Mouse (Mus musculus) adrenal gland, adult 8-10 months (tissue): ENCODE results near the gene Gm10134. TPM values are rescaled to one million over a fixed set of nuclear protein-coding genes. Genes with fewer than 3 reads are reported as not detected.

Experiments used
- total RNA-seq, 4 experiments: library from RNA; stranded (reverse); gene quantifications; 2 replicates each; pipeline ENCODE4 v1.2.4; 2022

The Gm10134 gene
- total RNA-seq, 4 experiments from 2014 or later, result 3.0 to 5.1 (median 4.7) TPM

Other genes with a start within 250 kb of the Gm10134 start
- 10 to 100 TPM in 2 of 4 experiments, 1 to 10 TPM in 2; 6.2 to 14.0 (median 10.4) TPM for gene Ppp1r26, start 59.3 kb upstream of the Gm10134 start, total RNA-seq
- under 1 TPM in 3 of 4 experiments, not detected in 1; 0.49 to 0.99 (median 0.89) TPM for gene 1700007K13Rik, start 39.8 kb upstream of the Gm10134 start, total RNA-seq
- gene Mrps2, start 38.0 kb upstream of the Gm10134 start, total RNA-seq, result 10 to 100 TPM; 39.7 to 52.1 (median 46.1) TPM
- gene Gbgt1, start 9.2 kb upstream of the Gm10134 start, total RNA-seq, result 10 to 100 TPM in 1 of 4 experiments, 1 to 10 TPM in 3; 4.8 to 12.6 (median 6.7) TPM
- gene Ralgds, start 7.0 kb downstream of the Gm10134 start, total RNA-seq, result 10 to 100 TPM; 33.3 to 51.0 (median 38.6) TPM
- not detected for gene Cel, start 57.3 kb downstream of the Gm10134 start, total RNA-seq
- gene Gtf3c5, start 77.7 kb downstream of the Gm10134 start, total RNA-seq, result 10 to 100 TPM; 21.4 to 26.3 (median 23.4) TPM
- not detected for gene Gfi1b, start 115.9 kb downstream of the Gm10134 start, total RNA-seq
- gene Tsc1, start 135.1 kb downstream of the Gm10134 start, total RNA-seq, result 10 to 100 TPM; 20.0 to 30.8 (median 25.2) TPM
- under 1 TPM in 3 of 4 experiments, not detected in 1; 0.52 to 0.77 (median 0.75) TPM for gene Spaca9, start 193.6 kb downstream of the Gm10134 start, total RNA-seq
- gene Ak8, start 194.1 kb downstream of the Gm10134 start, total RNA-seq, result under 1 TPM; 0.20 to 0.80 (median 0.62) TPM